Mouse (Mus musculus) kidney, embryonic 15.5 days (tissue): ENCODE results near the gene Lce1d. TPM values are rescaled to one million over a fixed set of nuclear protein-coding genes. Genes with fewer than 3 reads are reported as not detected.

Source experiments
- ATAC-seq: fragments of 200-750 bp; cut with Nextera tagmentation; replicated peaks from 2 replicates; pipeline ENCODE4 v1.8.0; 2017; ENCODE audit warnings: moderate TSS enrichment; ENCODE audit not compliant: low FRiP score
- H3K27ac ChIP-seq: fragments of 300-500 bp; sonication (generic); 2 replicates; pipeline ENCODE4 v1.5.1; 2015; ENCODE audit warnings: mild to moderate bottlenecking, inconsistent platforms
- H3K27me3 ChIP-seq: fragments of 300-500 bp; sonication (generic); 2 replicates; pipeline ENCODE4 v1.6.1; 2015; ENCODE audit warnings: inconsistent platforms
- H3K36me3 ChIP-seq: fragments of 300-500 bp; sonication (generic); 2 replicates; pipeline ENCODE4 v1.6.1; 2015; ENCODE audit warnings: inconsistent platforms
- H3K4me1 ChIP-seq: fragments of 300-500 bp; sonication (generic); 2 replicates; pipeline ENCODE4 v1.6.1; 2015; ENCODE audit warnings: inconsistent platforms
- H3K4me2 ChIP-seq: fragments of 300-500 bp; sonication (generic); 2 replicates; pipeline ENCODE4 v1.6.1; 2015; ENCODE audit warnings: moderate library complexity, mild to moderate bottlenecking, inconsistent platforms
- H3K4me3 ChIP-seq: fragments of 300-500 bp; sonication (generic); replicated peaks from 2 replicates; pipeline ENCODE4 v1.5.1; 2015; ENCODE audit warnings: mild to moderate bottlenecking, inconsistent platforms
- H3K9ac ChIP-seq: fragments of 300-500 bp; sonication (generic); 2 replicates; pipeline ENCODE4 v1.6.1; 2015; ENCODE audit warnings: mild to moderate bottlenecking, inconsistent platforms
- H3K9me3 ChIP-seq: fragments of 300-500 bp; sonication (generic); replicated peaks from 2 replicates; pipeline ENCODE4 v1.6.1; 2016; ENCODE audit warnings: inconsistent platforms
- WGBS: fragments of 180-500 bp; shearing (Covaris S2); methylation state at CpG from one replicate; pipeline ENCODE4 v1.1.7; 2015; ENCODE audit warnings: mixed read lengths; 5-methylcytosine and 5-hydroxymethylcytosine counted together
- polyA plus RNA-seq: library from polyadenylated mRNA; unstranded; fragments of >200 nt; fragmentation: Nextera tagmentation; extraction: Ambion mirVana; gene quantifications from 2 replicates; pipeline ENCODE4 v1.2.1, GENCODE M21; 2015

Gene Lce1d
- polyA plus RNA-seq, 1 experiment from 2014 or later: not detected

DNA sequence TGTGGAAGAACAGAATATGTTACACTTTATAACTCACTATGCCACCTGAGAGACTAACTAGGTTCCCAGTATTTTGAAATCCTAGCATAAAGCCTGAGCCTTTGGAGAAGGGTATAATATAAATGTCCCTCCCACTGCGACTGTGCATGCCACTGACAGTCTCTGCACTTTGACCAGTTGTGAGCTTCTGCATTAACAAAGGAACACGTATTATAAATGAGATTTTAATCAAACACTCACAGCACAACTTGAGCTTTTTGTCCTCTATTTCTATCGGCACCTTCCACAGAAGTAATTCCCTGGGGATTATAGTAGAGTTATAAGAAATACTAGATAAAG lies 48.4 kb downstream of the Lce1d start:
- 69% methylated on average over 3 of the region's 3 CpGs for WGBS
- no peak overlapping the region for H3K4me2 ChIP-seq
- no peak for ATAC-seq

DNA sequence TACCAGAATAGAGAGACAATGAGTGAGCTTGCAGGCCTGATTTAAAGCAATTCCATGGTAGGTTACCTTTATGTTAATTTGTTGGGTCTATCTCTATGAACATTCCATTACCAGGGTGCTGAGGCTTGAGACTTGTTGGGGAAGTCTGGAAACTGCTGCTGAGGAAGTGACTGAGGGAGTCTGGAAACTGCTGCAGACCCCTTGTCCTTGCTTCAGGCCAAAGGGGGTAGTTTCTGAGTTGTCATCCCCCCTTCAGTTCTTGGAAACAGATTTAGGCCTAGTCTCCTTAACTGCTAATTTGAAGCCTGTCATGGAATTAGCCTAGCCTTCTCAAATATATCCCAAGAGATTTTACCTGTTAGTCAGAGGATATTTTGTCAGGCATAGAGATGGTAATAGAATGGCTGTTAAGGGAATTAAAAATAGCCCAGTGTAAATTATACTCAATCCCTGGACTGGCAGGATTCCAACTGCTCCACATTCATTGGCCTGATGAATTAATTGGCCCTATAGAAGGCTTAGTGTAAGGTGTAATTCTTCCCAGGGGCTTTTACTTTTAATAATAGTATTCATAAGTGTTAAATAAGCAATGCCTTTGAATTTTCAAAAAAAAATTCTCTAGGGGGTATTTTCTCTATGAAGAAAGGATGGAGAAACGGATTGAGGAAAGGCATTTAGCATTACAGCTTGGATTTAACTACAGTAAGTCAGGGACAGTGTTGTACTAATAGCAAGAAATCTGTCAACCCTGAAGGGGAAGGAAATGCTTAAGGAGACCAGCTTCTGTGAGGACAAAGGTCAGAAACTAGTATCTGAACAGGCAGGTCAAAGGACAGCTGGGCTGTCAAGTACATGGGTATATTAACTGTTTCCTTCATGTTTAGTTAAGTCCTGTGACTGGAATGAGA lies 49.0 kb downstream of the Lce1d start:
- Histone ChIP-seq H3K4me2 (no peak overlapping the region), H3K9me3 (no peaks in the 10 kb centered on the region), H3K4me1 (no peaks in the 10 kb centered on the region), H3K27ac (no peak overlapping the region), H3K36me3 (no peaks in the 10 kb centered on the region), H3K27me3 (no peaks in the 10 kb centered on the region), H3K4me3 (no peak overlapping the region), H3K9ac (no peak overlapping the region)
- ATAC-seq: no peak; the same call in 1 of the 2 replicates
- 35% methylated on average over 1 of the region's 1 CpGs for WGBS

More for the DNA sequence above, 48.4 kb downstream of the Lce1d start:
- no peaks in the 10 kb centered on the region for H3K36me3 ChIP-seq
- no peak overlapping the region for H3K27ac ChIP-seq
- no peaks in the 10 kb centered on the region for H3K27me3 ChIP-seq
- H3K9me3 ChIP-seq: no peaks in the 10 kb centered on the region
- H3K9ac ChIP-seq: no peak overlapping the region
- no peaks in the 10 kb centered on the region for H3K4me1 ChIP-seq
- no peak overlapping the region for H3K4me3 ChIP-seq

Other genes starting within 250 kb of the Lce1d start
- gene Sprr1b, start 248.4 kb downstream of the Lce1d start, polyA plus RNA-seq: 0.41 and 0.83 TPM in 2 replicates
- 0.18 TPM in 1 of 2 replicates, not detected in the other for gene Sprr3, start 228.5 kb downstream of the Lce1d start, polyA plus RNA-seq
- 15.2 and 17.5 TPM in 2 replicates for gene Sprr1a, start 201.3 kb downstream of the Lce1d start, polyA plus RNA-seq
- gene Sprr4, start 186.7 kb downstream of the Lce1d start, polyA plus RNA-seq: not detected in 2 replicates
- not detected in 2 replicates for gene 2310046K23Rik, start 152.7 kb downstream of the Lce1d start, polyA plus RNA-seq
- 0.22 and 0.61 TPM in 2 replicates for gene Ivl, start 113.5 kb downstream of the Lce1d start, polyA plus RNA-seq
- gene Smcp, start 98.2 kb downstream of the Lce1d start, polyA plus RNA-seq: not detected in 2 replicates
- gene 2210017I01Rik, start 79.7 kb downstream of the Lce1d start, polyA plus RNA-seq: not detected in 2 replicates
- gene Lce6a, start 65.5 kb downstream of the Lce1d start, polyA plus RNA-seq: not detected in 2 replicates
- gene Lce1a1, start 38.9 kb downstream of the Lce1d start, polyA plus RNA-seq: not detected in 2 replicates
- gene Lce1b, start 30.3 kb downstream of the Lce1d start, polyA plus RNA-seq: not detected in 2 replicates
- not detected in 2 replicates for gene Lce1a2, start 16.9 kb downstream of the Lce1d start, polyA plus RNA-seq
- not detected in 2 replicates for gene Lce1c, start 8.0 kb downstream of the Lce1d start, polyA plus RNA-seq
- gene Lce1e, start 21.9 kb upstream of the Lce1d start, polyA plus RNA-seq: not detected in 2 replicates
- not detected in 2 replicates for gene Lce1f, start 33.1 kb upstream of the Lce1d start, polyA plus RNA-seq
- gene Gm38119, start 51.9 kb upstream of the Lce1d start, polyA plus RNA-seq: not detected in 2 replicates
- not detected in 2 replicates for gene Lce1g, start 65.1 kb upstream of the Lce1d start, polyA plus RNA-seq
- gene Lce1h, start 77.9 kb upstream of the Lce1d start, polyA plus RNA-seq: not detected in 2 replicates
- not detected in 2 replicates for gene Lce1i, start 91.7 kb upstream of the Lce1d start, polyA plus RNA-seq
- gene Lce1j, start 103.3 kb upstream of the Lce1d start, polyA plus RNA-seq: not detected in 2 replicates
- not detected in 2 replicates for gene Lce1k, start 120.7 kb upstream of the Lce1d start, polyA plus RNA-seq
- not detected in 2 replicates for gene Kprp, start 140.0 kb upstream of the Lce1d start, polyA plus RNA-seq
- gene Lce1l, start 164.1 kb upstream of the Lce1d start, polyA plus RNA-seq: not detected in 2 replicates
- gene 2310050C09Rik, start 183.0 kb upstream of the Lce1d start, polyA plus RNA-seq: not detected in 2 replicates
- not detected in 2 replicates for gene Lce3a, start 239.0 kb upstream of the Lce1d start, polyA plus RNA-seq
- not detected in 2 replicates for gene Lce3b, start 245.8 kb upstream of the Lce1d start, polyA plus RNA-seq